Mouse (Mus musculus) C2C12 (cell line): ENCODE measurements around the gene Ern2. TPM values are rescaled to one million over a fixed set of nuclear protein-coding genes. Genes with fewer than 3 reads are reported as not detected.

Experiments used
- H3K27me3 ChIP-seq: one replicate; pipeline ENCODE4 v1.6.1; 2011; ENCODE audit not compliant: control insufficient read depth, insufficient read depth, insufficient read length
- H3K36me3 ChIP-seq: one replicate; pipeline ENCODE4 v1.6.1; 2011; ENCODE audit not compliant: control insufficient read depth, insufficient read depth
- H3K4me3 ChIP-seq: one replicate; pipeline ENCODE4 v1.5.1; 2011; ENCODE audit warnings: mild to moderate bottlenecking, control low read depth; ENCODE audit not compliant: poor library complexity, insufficient read depth, severe bottlenecking
- H3K79me2 ChIP-seq: one replicate; pipeline ENCODE4 v1.6.1; 2011; ENCODE audit not compliant: control insufficient read depth, insufficient read depth
- H3K79me3 ChIP-seq: one replicate; pipeline ENCODE4 v1.6.1; 2011; ENCODE audit warnings: low read depth, control low read depth
- H3ac ChIP-seq: one replicate; pipeline ENCODE3; 2011; ENCODE audit warnings: low read depth; ENCODE audit not compliant: control insufficient read depth, insufficient read length
- CEBPB ChIP-seq: IDR thresholded peaks from one replicate; pipeline ENCODE4 v1.6.1; 2011; ENCODE audit warnings: low read depth, mild to moderate bottlenecking, control low read depth, moderate library complexity
- CTCF ChIP-seq: IDR thresholded peaks from one replicate; pipeline ENCODE4 v1.5.1; 2011; ENCODE audit not compliant: control insufficient read depth, insufficient read depth, insufficient read length
- FOSL1 ChIP-seq: IDR thresholded peaks from one replicate; pipeline ENCODE4 v1.8.0; 2011; ENCODE audit warnings: mild to moderate bottlenecking, low read length; ENCODE audit not compliant: poor library complexity, insufficient read depth, severe bottlenecking
- MAX ChIP-seq: IDR thresholded peaks from one replicate; pipeline ENCODE4 v1.6.1; 2011; ENCODE audit warnings: mild to moderate bottlenecking, control low read depth
- MYOD1 ChIP-seq: IDR thresholded peaks from one replicate; pipeline ENCODE4 v1.6.1; 2011; ENCODE audit warnings: low read depth; ENCODE audit not compliant: control insufficient read depth, insufficient read length
- MYOG ChIP-seq: IDR thresholded peaks from one replicate; pipeline ENCODE4 v1.6.1; 2011; ENCODE audit not compliant: control insufficient read depth, insufficient read length; ENCODE audit errors: extremely low read depth
- USF1 ChIP-seq: IDR thresholded peaks from one replicate; pipeline ENCODE4 v1.6.1; 2011; ENCODE audit warnings: low read depth, mild to moderate bottlenecking, control low read depth, moderate library complexity
- polyA plus RNA-seq: library from polyadenylated mRNA; unstranded; fragments of >200 nt; fragmentation: generic; extraction: Trizol; gene quantifications from one replicate; pipeline ENCODE4 v1.2.1, GENCODE M21; 2012; ENCODE audit warnings: missing spikeins

Ern2 gene
- polyA plus RNA-seq, 1 experiment: not detected

DNA sequence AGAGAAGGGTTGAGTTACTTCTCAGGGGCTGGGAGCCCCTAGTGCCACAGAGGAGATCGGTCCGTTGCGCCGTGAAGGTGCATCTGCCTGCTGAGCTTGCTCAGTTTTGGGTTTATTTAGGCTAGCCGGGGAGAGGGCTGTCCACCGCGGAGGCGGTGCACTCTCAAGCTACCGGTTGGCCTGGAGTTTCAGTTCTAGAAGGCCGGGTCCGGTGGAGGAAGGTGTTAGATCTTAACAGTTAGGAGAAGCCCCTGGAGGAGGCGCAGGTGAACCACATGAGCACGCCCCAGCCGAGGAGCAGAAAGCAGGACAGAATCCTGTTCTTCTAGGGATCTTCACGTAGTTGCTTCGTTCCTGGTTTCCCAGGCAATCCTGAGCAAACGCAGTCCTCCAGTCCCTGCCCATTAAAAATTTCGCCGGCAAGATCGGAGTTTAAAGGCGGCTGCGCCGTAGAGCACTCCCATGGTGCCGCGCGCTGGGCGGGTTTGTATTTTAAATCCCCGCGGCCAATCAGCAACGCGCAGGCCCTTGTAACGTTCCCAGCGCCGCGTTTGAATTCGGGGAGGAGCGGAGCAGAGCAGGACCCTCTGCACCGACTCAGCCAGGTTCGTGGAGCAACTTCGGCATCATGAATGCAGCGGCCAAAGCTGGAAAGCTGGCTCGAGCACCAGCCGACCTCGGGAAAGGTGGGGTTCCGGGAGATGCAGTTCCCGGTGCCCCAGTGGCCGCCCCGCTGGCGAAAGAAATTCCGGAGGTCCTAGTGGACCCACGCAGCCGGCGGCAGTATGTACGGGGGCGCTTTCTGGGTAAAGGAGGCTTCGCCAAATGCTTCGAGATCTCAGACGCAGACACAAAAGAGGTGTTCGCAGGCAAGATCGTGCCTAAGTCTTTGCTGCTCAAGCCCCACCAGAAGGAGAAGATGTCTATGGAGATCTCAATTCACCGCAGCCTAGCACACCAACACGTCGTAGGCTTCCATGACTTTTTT lies 26.8 kb downstream of the Ern2 start, which contains the start of gene Plk1:
Plk1 (plus strand) TSS at position 525 of the 988 bp plus-strand sequence.
- peaks cover 42% of the 10 kb centered on the region for H3K79me3 ChIP-seq
- peaks cover 64% of the 10 kb centered on the region for H3K79me2 ChIP-seq
- TF ChIP-seq CEBPB (no peak), CTCF (no peak), USF1 (no peak), FOSL1 (no peak), MYOG (no peak), MYOD1 (no peak)
- H3ac ChIP-seq: peak within 1 kb of the TSS; percentile 81
- peaks cover 30% of the 10 kb centered on the region for H3K36me3 ChIP-seq
- no peaks in the 10 kb centered on the region for H3K27me3 ChIP-seq
- H3K4me3 ChIP-seq: peak within 1 kb of the TSS; percentile 89

DNA sequence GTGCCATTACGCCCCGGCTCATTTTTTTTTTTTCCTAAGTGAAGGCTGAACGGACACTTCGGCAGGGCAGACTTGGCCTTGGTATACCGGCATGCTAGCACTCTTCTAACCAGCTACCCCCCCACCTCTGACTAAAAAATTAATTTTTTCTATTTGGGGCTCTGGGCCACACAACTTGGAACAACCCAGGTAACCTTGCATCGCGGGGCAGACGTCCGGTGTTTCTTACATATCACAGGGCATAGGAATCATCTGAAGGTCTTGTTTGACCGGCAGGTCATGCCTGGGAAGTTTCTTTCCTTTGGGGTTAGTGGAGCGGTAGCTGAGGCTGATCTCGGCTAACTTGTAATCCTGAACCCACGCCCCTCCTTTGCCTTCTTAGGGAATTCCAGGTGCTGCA lies 27.5 kb downstream of the Ern2 start:
- Histone ChIP-seq H3K79me2 (peaks cover 57% of the 10 kb centered on the region), H3ac (peak overlapping the region; percentile 81), H3K27me3 (no peaks in the 10 kb centered on the region), H3K36me3 (peaks cover 25% of the 10 kb centered on the region), H3K79me3 (peaks cover 41% of the 10 kb centered on the region), H3K4me3 (peak overlapping the region; percentile 89)
- TF ChIP-seq CTCF: no peak
- TF ChIP-seq FOSL1: no peak
- no peak for TF ChIP-seq CEBPB
- no peak for TF ChIP-seq MAX
- no peak for TF ChIP-seq USF1
- TF ChIP-seq MYOD1: no peak
- TF ChIP-seq MYOG: no peak

DNA sequence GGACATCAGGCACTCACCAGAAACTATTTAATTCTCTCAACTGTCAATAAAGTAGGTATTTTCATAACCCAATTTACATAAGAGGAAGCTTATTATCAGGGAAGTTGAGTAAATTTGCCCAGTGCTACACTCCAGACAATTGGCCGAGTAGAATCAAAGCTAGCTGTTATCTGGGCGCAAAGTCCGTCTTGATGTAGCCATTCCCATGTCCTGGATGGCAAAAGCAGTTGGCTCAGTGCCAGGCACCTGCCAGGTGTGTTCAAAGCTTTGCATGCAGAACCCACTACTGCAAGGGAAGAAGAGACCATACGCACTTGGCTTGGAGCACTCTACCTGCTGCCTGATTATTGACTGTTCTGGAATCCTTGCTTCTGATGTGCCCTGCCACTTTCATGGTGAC lies 33.5 kb downstream of the Ern2 start:
- peaks cover 9% of the 10 kb centered on the region for H3K36me3 ChIP-seq
- no peak overlapping the region for H3ac ChIP-seq
- no peak overlapping the region for H3K4me3 ChIP-seq
- TF ChIP-seq CEBPB (no peak), USF1 (no peak), MYOG (no peak), MAX (no peak), CTCF (no peak), FOSL1 (no peak), MYOD1 (no peak)
- peaks cover under 1% of the 10 kb centered on the region for H3K79me2 ChIP-seq
- no peaks in the 10 kb centered on the region for H3K27me3 ChIP-seq
- no peaks in the 10 kb centered on the region for H3K79me3 ChIP-seq

DNA sequence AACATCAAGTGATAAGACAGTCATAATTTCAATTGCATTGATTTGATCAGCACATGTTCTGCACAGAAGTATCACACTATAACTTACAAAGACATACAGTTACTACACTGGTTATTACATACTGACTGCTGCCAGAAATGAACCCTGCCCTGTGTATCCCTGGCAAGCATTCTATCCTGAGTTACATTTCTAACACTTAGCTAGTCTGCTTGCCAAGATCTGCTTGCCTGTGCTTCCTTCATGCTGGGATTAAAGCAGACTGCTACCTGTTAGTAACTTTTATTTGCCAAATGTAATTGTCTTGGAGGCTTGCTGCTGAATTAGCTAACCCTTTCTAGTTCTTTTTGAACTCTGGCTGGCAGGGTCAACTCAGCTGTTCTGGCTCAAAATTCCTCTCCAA lies 45.0 kb downstream of the Ern2 start:
- H3K4me3 ChIP-seq: no peak overlapping the region
- H3ac ChIP-seq: no peak overlapping the region
- no peaks in the 10 kb centered on the region for H3K27me3 ChIP-seq
- peaks cover 68% of the 10 kb centered on the region for H3K36me3 ChIP-seq
- no peak for TF ChIP-seq MAX
- TF ChIP-seq CTCF: no peak
- TF ChIP-seq FOSL1: no peak
- TF ChIP-seq USF1: no peak
- TF ChIP-seq CEBPB: no peak
- no peak for TF ChIP-seq MYOD1
- TF ChIP-seq MYOG: no peak
- no peaks in the 10 kb centered on the region for H3K79me3 ChIP-seq
- H3K79me2 ChIP-seq: no peaks in the 10 kb centered on the region

DNA sequence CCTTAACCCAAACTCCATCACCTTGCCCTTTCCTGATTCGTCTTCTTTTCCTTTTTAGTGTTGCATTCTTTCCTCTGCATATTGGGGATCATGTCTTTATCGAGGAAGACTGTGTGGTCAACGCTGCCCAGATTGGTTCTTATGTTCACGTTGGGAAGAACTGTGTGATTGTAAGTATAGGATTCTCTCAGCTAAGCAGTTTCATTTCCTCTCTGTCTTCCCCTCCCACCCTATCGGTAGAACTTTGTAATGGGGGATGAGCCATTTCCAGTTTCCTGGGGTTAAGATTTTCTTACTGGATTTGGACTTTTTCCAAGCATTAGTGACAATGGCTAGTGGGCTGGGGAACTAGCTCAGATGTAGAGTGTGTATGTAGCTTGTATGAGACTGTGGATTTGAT lies 47.8 kb downstream of the Ern2 start:
- H3K4me3 ChIP-seq: no peak overlapping the region
- peaks cover 5% of the 10 kb centered on the region for H3K79me3 ChIP-seq
- TF ChIP-seq MAX (no peak), CEBPB (no peak)
- peaks cover 62% of the 10 kb centered on the region for H3K36me3 ChIP-seq
- H3ac ChIP-seq: no peak overlapping the region
- no peaks in the 10 kb centered on the region for H3K27me3 ChIP-seq
- H3K79me2 ChIP-seq: peaks cover 16% of the 10 kb centered on the region
